Mouse (Mus musculus) gastrocnemius, postnatal 25 days (tissue): ENCODE data around the gene Il12a. TPM values are rescaled to one million over a fixed set of nuclear protein-coding genes. Genes with fewer than 3 reads are reported as not detected.
"Not testable (repeated sequence)": the region's sequence is repeated elsewhere in the genome, so short reads cannot be mapped to it uniquely, and the experiment has no call there.

ENCODE experiments used
- DNase-seq: peaks from one replicate; pipeline ENCODE4 v3.0.0; 2022
- total RNA-seq, 2 experiments: library from RNA; stranded (reverse); gene quantifications; 1 replicate in 1 of 2; 2 replicates in 1 of 2; pipeline ENCODE4 v1.2.3; 2021

Gene Il12a
- total RNA-seq, 2 experiments from 2014 or later: 5.4 to 5.5 TPM

DNA sequence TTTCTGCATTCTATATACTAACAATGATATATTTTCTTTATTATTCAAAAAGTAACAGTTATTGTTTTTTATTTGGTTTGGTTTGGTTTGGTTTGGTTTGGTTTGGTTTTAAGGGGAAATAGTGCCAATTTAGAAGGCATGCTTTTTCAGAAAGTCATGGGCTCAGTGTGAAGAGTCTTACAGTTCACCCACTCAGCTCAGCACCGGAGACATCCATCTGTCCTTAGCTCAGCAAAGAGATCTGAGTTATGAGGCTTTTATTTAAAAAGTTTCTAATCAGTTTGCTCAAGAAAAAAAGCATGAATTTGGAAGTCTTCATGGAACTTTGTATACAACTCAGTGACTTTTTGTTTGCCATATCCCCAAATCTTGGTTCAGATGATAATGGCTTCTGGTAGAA is 6.2 kb upstream of the Il12a start:
- DNase-seq: no peak

DNA sequence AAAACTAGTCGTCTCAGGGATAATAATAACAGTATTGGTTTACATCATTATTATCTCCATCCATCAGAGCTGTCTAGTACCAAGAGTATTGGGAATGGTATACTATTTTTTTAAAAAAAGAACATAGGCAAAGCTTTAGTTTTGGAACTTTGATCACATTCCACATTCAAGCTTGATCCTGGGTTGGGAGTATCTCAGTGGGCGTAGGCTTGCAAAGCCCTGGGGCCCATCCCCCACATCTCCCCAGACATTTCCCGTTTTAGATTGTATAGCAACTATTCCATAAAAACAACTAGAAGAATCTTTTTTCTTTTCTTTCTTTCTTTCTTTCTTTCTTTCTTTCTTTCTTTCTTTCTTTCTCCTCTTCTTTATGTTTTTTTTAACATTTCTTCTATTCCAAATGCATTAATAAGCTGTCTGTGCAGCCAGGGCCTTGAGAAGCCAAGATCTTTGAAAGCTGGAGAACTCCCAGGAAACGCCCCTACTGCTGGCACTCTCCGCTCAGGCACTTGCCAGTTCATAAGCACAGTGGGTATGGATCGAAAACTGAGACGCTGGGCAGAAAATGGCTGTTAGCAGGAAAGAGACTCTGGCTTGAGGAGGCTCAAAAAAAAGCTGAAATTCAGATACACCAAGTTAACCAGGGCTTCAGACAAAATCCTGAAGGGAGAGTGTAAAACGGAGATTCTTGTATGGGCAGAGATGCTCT is 3.4 kb upstream of the Il12a start:
- DNase-seq: no peak

DNA sequence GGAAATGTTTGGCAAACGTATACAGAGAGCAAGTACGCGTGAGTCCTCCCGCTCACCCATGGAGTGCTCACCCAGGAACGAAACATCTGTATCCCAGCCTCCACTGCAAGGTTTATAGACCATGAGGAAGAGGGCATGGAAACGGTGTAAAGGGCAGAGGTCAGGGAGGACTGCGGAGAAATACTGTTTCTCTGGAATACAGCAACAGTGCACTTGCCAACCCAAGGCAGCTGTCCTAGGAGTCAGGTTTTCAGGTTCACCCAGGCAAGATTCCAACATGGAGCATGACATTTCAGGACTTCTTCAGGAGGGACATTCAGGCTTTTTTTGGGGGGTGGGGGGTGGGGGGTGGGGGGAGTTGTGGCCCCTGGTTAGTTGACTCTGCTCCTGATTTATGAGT is 1.1 kb upstream of the Il12a start:
- no peak for DNase-seq

DNA sequence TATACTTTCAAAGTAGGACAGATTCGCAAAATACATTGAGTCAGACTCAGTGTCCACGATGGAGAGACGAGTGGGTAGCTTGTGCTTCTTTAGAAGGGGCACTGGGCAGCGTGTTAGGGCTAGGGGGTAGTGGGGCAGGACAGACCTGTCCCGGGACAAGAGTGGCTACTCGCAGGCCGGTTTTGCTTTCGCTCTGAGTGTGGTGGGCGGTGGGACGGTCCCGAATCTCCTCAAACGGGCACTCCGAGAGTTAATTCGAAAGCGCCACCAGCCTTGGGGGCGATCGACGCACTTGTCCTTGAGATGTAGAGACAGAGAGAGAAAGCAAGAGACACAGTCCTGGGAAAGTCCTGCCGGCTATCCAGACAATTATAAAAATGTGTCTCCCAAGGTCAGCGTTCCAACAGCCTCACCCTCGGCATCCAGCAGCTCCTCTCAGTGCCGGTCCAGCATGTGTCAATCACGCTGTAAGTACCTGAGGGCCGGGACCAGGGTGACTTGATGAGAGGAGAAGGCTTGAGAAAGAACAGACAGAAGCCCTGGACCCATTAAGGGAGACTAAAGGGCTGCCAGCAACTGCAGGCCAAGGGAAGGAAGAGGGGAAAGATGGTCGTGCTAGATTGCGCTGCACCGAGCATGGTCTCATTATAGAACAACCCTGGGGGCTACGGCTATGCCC is 795 bp downstream of the Il12a start:
- no peak for DNase-seq

DNA sequence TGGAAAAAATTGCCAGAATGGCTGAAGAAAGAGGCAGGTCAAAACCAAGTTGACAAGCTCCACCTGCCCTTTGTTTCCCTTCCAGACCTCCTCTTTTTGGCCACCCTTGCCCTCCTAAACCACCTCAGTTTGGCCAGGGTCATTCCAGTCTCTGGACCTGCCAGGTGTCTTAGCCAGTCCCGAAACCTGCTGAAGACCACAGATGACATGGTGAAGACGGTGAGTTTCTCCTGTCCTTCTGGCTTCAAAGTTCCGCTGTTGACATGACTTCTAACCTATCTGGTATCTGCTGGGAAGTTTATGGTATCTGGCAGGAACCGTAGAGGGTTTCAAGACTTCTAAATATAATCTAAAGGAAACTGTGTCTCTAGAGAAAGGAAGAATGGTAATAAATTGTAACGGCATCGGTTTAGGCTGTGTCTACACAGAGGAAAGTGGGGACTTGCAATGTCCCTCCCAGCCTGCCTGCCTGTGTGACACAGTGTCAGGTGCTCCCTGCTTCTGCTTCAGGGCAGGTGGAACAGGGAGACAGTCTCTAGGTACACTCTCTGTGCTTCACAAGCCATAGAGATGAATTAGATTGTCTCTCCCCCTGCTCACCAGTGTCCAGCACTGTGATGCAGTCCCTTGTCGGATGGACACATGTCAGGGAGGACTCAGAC is 1.6 kb downstream of the Il12a start:
- DNase-seq: no peak

DNA sequence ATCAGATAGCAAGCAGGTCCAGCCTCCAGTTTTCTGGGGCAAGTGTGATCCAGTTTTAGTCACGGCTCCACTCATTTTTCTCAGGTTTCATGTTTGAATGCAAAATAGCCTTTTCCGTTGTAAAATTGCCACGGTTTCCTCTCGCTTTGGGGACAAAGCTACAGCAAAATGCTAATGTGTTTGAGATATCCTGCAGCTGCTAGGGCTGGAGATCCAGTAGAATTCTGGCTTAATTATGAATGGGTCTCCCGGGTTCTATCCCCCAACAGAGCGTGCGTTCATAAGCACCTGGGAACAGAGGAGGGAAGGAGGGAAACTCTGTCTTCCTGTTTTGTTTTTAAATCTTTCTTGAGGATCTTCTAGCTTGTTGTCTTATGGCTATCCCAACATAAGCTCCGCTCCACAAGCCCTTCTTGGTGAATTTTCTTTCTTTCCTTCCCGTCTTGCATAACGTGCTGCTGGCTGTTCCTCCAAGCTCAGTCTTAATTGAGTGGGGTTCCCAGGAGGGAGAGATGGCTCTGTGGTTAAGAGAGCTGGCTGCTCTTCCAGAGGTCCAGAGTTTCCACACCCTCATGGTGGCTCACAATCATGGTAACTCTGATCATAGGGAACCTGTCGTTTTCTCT is 2.3 kb downstream of the Il12a start:
- peak; percentile 38 for DNase-seq

DNA sequence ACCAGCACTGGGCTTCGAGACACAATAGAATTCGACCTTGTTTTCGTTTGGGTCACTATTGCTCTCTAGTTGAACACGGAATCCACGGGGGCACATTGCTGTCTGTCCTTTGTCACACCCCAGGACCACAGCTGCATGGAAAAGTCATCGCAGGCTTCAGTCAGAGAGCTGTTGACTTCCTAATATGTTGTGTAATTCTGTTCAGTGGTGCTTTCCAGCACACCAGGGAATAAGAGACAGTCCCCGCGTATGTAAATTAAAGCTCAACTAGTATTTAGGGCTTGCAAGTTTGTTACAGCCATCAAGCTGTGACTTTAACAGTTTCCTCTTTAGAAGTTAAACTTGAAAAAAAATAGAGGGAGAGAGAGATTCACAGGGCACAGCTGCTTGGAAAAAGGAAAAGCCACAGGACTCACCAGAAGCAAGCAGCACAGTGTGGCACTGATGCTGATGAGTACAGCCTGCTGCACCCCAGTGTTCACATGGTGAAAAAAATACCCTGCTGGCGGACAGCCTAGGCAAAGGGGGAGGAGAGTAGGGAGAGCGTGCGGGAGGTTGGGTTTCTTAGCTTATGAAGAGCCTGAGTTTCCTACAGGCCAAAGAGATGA is 3.1 kb downstream of the Il12a start:
- DNase-seq: peak; percentile 90

DNA sequence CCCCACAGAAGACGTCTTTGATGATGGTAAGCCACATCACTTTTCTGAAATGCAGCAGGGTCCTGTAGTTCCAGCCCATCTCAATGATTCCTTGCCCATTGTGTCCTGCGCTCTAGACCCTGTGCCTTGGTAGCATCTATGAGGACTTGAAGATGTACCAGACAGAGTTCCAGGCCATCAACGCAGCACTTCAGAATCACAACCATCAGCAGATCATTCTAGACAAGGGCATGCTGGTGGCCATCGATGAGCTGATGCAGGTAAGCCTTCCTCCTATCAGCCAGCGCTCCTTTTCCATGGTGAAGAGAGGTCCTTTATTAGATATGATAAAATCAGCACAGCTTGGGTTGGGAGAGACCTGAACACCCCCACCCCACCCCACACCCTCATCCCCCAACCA is 4.9 kb downstream of the Il12a start:
- no peak for DNase-seq

DNA sequence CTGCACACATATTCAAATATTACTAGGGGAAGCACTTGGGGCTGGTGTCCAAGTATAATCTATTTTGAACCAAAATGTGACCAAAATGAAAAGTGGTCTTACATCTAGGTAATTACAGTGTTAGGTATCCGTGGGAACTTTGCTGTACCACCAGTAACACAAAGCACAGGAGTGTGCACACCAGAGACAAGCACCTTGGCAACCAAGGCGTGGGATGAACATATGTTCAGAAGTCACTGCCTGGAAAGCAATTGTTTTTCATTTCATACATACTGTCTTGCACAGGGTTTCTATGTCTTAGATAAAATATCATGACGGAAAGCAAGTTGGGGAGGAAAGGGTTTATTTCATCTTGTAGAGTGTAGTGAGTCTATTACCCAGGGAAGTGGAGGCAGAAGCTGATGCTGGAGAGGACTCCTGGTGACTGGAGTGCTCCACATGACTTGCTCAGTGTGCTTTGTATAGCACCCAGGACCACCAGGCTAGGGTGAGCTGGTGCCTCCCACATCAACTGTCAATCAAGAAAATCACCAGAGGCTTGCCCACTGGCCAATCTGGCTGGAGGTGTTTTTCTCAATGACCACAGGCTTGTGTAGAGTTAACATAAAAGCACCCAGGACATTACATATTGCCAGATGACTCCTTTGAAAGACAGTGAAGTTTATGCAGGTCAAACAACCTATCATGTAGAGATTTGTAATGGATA is 6.2 kb downstream of the Il12a start:
- DNase-seq: no peak

DNA sequence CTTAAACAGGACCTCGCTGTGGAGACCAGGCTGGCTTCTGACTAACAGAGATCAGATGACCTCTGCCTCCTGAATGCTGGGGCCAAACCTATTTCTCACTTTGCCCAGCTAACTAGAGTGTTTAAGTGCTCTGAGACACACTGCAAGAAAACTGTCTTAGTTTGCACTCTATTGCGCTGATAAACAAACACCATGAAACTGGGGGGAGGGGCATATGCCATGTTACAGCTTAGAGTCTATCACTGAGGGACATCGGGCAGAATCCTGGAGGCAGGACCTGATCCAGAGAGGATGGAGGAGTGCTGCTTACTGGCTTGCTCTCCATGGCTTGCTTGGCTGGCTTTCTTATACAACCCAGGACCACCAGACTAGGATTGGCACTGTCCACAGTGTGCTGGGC is 8.2 kb downstream of the Il12a start:
- DNase-seq: no peak

DNA sequence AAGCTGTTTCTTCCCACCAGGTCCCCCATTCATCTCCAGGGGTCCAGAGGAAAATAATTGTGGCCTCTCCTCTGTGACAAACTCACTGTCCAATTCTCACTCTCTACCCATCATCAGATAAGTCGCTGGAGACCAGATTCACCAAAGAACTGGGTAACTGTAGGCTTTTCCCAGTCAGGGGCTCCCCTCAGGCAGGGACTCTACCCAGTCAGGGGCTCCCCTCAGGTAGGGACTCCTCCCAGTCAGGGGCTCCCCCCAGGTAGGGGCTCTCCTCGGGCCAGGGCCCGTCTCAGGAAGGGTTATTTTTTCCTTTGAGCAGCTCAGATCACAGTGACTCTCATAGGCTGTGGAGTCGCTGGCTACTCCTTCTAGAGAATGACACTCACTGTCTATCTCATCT is 9.6 kb downstream of the Il12a start:
- no peak for DNase-seq

DNA sequence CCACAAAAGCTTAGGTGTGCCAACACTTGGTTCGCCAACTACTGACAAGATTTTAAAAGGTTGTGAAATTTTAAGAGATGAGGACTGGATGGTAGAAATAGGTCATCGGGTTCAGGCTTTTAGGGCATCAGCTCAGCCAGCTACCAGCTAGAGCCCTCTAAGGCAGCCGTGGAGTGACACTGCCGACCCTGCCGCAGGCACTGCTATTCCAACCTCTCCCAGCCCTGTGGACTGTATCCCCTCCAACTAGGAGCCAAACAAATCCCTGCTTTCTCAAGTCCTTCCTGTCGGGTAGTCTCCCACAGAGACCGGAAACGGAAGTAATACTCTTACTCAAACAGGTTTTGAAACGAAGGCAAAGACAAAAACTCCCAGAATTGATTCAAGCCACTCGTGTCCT is 15.9 kb downstream of the Il12a start:
- no peak for DNase-seq

DNA sequence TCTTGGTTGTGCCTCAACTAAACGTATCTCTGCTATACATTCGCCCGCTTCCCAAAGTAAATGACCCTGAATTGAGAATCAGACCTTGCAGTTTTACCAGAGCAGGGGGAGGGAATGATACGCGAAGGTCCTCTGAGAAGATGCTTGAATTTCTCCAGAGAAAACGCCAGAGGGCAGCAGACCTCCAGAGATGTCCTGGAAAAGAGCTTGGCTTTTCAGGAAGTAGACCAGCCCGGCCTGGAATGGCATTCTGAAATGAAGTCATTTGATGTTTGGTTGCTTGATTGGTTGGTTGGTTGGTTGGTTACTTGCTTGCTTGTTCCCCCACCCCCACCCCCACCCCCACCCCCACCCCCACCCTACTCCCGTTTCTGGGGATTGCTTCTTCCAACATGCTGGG is 17.8 kb downstream of the Il12a start:
- no peak for DNase-seq

DNA sequence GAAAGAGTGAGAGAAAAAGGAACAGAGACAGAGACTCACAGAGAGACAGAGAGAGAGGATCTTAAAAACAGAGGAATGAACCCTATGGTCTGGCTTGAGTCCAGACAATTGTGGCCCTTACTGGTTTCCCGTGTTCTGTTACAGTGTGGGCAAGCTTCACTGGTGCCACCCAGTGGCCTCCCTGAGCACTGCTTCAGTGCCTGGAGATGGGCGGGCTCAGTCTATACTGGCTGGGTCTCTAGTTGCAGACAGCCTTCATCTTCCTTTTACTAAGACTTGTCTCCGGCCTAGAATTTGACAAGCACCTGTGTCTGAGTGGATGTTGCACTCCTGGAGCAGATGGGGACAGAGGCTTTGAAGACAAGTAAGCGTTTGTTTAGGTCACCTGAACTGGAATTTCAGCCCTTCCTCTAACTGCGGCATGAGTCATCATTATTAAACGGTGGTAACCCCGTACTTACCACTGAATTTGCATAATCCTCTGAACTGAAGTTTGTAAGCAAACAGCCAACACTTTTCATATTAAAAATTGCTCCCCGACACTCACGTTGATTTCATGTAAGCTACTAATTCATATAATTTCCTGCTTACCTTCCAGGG is 18.9 kb downstream of the Il12a start:
- peak; percentile 38 for DNase-seq

DNA sequence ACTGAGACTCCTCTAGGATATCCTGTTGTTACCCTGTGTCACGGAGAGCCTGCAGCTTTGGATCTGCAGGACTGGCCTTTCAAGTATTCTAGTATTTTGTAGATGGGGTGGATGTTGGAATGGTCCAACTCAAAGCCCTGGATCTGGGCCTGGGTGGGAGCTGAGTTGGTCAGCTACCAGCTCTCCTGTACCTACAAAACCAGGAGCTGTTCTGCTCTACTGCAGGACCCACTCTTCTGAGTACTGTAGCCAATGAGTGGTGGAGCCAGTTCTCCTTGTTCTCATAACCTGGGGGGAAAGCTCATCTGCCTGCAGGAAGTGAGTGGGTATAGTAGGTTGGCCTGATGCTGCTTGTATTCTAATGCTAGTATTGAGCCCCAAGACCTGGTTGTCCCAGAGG is 20.0 kb downstream of the Il12a start:
- no peak for DNase-seq

DNA sequence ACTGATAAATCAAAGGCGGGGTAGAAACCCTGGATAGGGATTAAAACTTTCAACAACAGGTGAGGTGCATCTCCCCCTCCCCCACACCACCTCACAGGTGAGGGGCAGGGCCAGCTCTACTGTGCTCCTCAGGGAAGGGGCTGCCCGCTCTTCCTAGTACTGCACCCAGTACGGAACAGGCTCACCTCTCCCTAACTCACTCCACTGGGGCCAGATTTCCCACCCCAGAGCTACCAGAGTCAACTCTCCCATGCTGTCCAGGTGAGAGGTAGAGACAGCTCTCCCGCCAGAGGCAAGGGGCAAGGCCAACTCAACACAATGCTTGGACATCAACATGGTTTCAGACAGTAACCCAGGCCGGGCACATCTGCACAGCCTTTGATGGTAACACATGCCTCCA is 21.1 kb downstream of the Il12a start:
- no peak for DNase-seq

DNA sequence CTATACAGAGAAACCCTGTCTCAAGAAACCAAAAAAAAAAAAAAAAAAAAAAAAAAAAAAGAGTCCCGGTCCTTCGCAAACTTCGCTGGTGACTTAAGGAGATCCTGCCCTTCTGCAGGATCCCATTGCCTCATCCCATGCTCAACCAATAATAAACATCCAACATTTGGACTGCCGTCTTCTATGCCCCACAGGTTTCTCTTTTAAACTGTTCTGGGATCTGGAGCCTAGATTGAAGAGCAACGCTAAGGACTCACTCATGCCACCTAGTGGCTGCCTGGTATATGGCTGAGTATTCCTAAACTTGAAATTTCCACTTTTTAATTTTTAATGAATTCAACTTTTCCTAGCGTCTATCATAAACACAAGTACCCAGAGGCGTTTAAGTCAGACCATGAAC is 23.1 kb downstream of the Il12a start:
- DNase-seq: no peak

DNA sequence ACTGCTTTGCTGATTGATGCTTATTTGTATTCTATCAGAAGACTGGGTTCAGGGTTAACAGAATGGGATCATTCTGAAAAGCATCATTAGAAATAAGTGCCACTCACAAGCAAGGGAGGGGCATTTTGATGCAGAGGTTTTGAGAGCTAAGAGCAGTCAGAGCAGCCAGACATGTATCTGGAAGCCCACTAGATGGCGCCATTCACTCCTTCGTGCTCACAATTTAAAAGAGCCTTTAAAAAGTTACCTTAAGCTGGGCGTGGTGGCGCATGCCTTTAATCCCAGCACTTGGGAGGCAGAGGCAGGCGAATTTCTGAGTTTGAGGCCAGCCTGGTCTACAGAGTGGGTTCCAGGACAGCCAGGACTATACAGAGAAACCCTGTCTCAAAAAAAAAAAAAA is 26.9 kb downstream of the Il12a start:
- DNase-seq: not testable (repeated sequence)

DNA sequence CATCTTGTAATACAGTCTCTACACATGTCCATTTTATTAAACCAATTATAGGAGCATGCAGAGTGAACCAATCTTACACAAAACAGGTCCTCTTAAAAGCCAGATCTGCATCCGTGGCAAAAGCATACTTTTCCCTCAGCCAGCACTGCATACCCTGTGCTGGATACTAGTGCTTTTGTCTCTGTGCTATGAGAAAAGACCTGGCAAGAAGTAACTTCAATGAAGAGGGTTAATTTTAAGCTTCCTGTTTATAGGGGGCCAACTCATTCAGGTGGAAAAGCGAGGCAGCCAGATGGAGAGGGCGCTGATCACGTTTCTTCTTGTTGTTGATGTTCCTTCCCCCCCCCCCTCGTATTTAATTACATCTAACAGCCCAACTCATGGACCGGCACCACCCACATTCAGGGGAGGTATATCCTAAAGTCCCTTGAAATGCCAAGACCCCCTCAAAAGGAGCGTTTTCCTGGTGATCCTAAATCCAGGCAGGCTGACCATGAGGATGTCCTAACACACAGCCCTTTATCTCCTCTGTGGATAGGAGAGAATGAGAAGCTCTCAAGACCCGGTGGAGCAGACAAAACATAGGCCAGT is 28.9 kb downstream of the Il12a start:
- DNase-seq: no peak

DNA sequence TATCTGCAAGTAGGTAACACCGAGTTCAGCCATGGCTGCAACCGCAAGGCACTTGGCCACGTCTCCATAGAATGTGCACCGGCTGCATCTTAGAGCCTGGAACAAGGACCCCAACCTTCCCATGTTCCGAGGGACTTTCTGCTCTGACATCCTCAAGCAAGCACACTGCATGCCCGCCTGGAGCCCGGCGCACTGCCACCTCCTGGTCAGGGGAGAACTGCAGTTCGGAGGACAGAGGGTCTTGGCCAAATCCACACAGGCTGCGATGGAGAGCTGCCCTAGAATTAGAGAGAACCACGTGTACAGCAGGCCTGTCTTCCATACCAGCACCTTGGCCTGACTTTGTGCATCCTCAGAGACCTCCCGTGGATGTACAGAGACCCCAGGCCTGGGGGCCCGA is 29.8 kb downstream of the Il12a start:
- DNase-seq: no peak

DNA sequence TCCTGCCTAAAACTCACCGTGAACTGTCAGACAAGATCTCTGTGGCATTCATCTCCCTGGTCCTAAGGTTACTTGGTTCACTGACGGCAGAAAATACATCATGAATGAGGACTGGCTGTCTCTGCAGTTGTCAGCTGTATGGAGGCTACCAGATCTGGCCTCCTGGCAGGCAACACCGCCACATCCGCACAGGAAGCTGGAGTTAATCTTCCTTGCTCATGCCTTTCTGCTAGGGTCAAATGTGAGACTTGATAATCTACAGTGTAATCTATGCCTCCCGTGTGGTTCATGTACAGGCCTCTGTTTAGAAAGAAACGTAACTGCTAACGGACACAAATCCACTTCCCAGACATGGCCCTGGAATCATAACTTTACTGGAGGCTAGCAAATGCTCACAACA is 51.5 kb downstream of the Il12a start:
- DNase-seq: no peak
